Mouse (Mus musculus) limb, embryonic 14.5 days (tissue): ENCODE results near the gene Capn2. TPM values are rescaled to one million over a fixed set of nuclear protein-coding genes. Genes with fewer than 3 reads are reported as not detected.
A peak's percentile ranks its signal among the peaks of the same experiment; 100 is the strongest.

Source experiments
- ATAC-seq: fragments of 200-750 bp; cut with Nextera tagmentation; 2 replicates; pipeline ENCODE4 v1.8.0; 2017; ENCODE audit warnings: low read depth, moderate number of reproducible peaks, moderate TSS enrichment; ENCODE audit not compliant: low FRiP score
- DNase-seq: peaks from one replicate; pipeline ENCODE4 v3.0.0-alpha.2; 2015; ENCODE audit warnings: low spot score
- H3K27ac ChIP-seq: fragments of 300-500 bp; sonication (generic); replicated peaks from 2 replicates; pipeline ENCODE4 v1.5.1; 2014; ENCODE audit warnings: low read depth, mild to moderate bottlenecking, low read length, moderate library complexity, mixed read lengths
- H3K27me3 ChIP-seq: fragments of 300-500 bp; sonication (generic); 2 replicates; pipeline ENCODE4 v1.6.1; 2014; ENCODE audit warnings: low read length, mixed read lengths; ENCODE audit not compliant: control insufficient read depth, insufficient read depth
- H3K36me3 ChIP-seq: fragments of 300-500 bp; sonication (generic); 2 replicates; pipeline ENCODE4 v1.6.1; 2014; ENCODE audit warnings: mild to moderate bottlenecking, low read length, moderate library complexity, mixed read lengths; ENCODE audit not compliant: control insufficient read depth, insufficient read depth
- H3K4me1 ChIP-seq: fragments of 300-500 bp; sonication (generic); 2 replicates; pipeline ENCODE4 v1.6.1; 2014; ENCODE audit warnings: antibody characterized with exemption, low read length, mixed read lengths; ENCODE audit not compliant: control insufficient read depth, insufficient read depth
- H3K4me2 ChIP-seq: fragments of 300-500 bp; sonication (generic); replicated peaks from 2 replicates; pipeline ENCODE4 v1.6.1; 2014; ENCODE audit warnings: low read depth, mild to moderate bottlenecking, low read length, moderate library complexity; ENCODE audit not compliant: severe bottlenecking
- H3K4me3 ChIP-seq: fragments of 300-500 bp; sonication (generic); replicated peaks from 2 replicates; pipeline ENCODE4 v1.5.1; 2014; ENCODE audit warnings: low read length
- H3K9ac ChIP-seq: fragments of 300-500 bp; sonication (generic); 2 replicates; pipeline ENCODE4 v1.6.1; 2014; ENCODE audit warnings: mild to moderate bottlenecking, low read depth, low read length, moderate library complexity; ENCODE audit not compliant: severe bottlenecking
- H3K9me3 ChIP-seq: fragments of 300-500 bp; sonication (generic); 2 replicates; pipeline ENCODE4 v1.6.1; 2016; ENCODE audit warnings: low read length; ENCODE audit not compliant: control insufficient read depth
- POLR2A ChIP-seq: fragments of 200-500 bp; IDR thresholded peaks from 2 replicates; pipeline ENCODE4 v1.8.0; 2012; ENCODE audit warnings: inconsistent platforms, mild to moderate bottlenecking, moderate library complexity, borderline replicate concordance; ENCODE audit not compliant: insufficient read depth, insufficient read length; ENCODE audit errors: extremely low read depth
- WGBS: fragments of 180-500 bp; shearing (Covaris S2); extraction: QIAGEN DNeasy Blood & Tissue Kit; methylation state at CpG from one replicate; pipeline ENCODE4 v1.1.7; 2014; 5-methylcytosine and 5-hydroxymethylcytosine counted together
- polyA plus RNA-seq, 2 experiments: library from polyadenylated mRNA; depleted of rRNA in 1 of 2; stranded (reverse) in 1 of 2; unstranded in 1 of 2; fragments of >200 nt; fragmentation: Nextera tagmentation in 1 of 2; extraction: Ambion mirVana in 1 of 2; gene quantifications; 2 replicates each; pipeline versions ENCODE4 v1.2.1 to v1.2.3; 2012 to 2014

The Capn2 gene
- polyA plus RNA-seq, 2 experiments, result 90.5 to 119 TPM

GRCm38 (mm10) chr1:182432059-182432458 lies 85.3 kb downstream of the Capn2 start:
- no peak for DNase-seq
- peaks cover 63% of the 10 kb centered on the region for H3K36me3 ChIP-seq
- TF ChIP-seq POLR2A, result no peak
- no peaks in the 10 kb centered on the region for H3K9me3 ChIP-seq
- no peak overlapping the region for H3K4me3 ChIP-seq
- 91% methylated on average over 3 of the region's 3 CpGs for WGBS
- no peak overlapping the region for H3K27ac ChIP-seq
- no peaks in the 10 kb centered on the region for H3K4me1 ChIP-seq
- H3K27me3 ChIP-seq, result no peaks in the 10 kb centered on the region
- no peak overlapping the region for H3K4me2 ChIP-seq
- no peak for ATAC-seq
- no peak overlapping the region for H3K9ac ChIP-seq

- Histone ChIP-seq H3K4me1 (peaks cover 4% of the 10 kb centered on the region; the same call in 1 of the 2 replicates), H3K9ac (no peak overlapping the region), H3K27me3 (no peaks in the 10 kb centered on the region), H3K4me3 (no peak overlapping the region), H3K9me3 (no peaks in the 10 kb centered on the region), H3K4me2 (no peak overlapping the region), H3K36me3 (peaks cover 54% of the 10 kb centered on the region), H3K27ac (no peak overlapping the region)
- TF ChIP-seq POLR2A, result no peak
- no peak for DNase-seq
- ATAC-seq, result no peak
- 96% methylated on average over 2 of the region's 2 CpGs for WGBS
Observed at GRCm38 (mm10) chr1:182430676-182431075, 86.7 kb downstream of the Capn2 start.

- ATAC-seq (no peak), DNase-seq (no peak)
- peaks cover 46% of the 10 kb centered on the region for H3K36me3 ChIP-seq
- no peaks in the 10 kb centered on the region for H3K9me3 ChIP-seq
- H3K27me3 ChIP-seq, result no peaks in the 10 kb centered on the region
- peaks cover 5% of the 10 kb centered on the region; the same call in 1 of the 2 replicates for H3K4me1 ChIP-seq
- TF ChIP-seq POLR2A, result no peak
- no peak overlapping the region for H3K27ac ChIP-seq
- H3K4me3 ChIP-seq, result no peak overlapping the region
- 87% methylated on average over 3 of the region's 3 CpGs for WGBS
- no peak overlapping the region for H3K4me2 ChIP-seq
- H3K9ac ChIP-seq, result no peak overlapping the region
Observed at GRCm38 (mm10) chr1:182429826-182430225, 87.6 kb downstream of the Capn2 start.

DNA sequence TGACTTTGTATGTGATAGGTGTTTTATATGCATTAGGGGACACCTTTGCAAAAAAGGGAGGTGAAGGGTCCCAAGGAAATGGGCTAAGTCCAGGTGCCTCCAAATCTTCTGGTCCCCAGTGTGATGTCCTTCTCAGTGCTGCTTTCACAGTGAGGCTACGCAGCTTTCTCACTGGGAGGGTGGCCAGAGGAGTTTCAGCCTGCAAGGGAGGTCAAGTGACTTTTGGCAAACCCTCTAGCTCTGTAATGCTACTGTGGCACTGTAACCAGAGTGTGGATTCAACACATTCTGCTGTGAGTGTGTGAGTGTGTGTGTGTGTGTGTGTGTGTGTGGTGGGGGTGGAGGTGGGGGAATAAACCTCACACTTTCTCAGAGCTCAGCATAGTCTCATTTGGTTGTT lies 90.0 kb downstream of the Capn2 start:
- Histone ChIP-seq H3K4me3 (no peak overlapping the region), H3K4me1 (peaks cover 7% of the 10 kb centered on the region; the same call in 1 of the 2 replicates), H3K27me3 (no peaks in the 10 kb centered on the region), H3K9me3 (no peaks in the 10 kb centered on the region), H3K27ac (no peak overlapping the region), H3K9ac (no peak overlapping the region), H3K36me3 (peaks cover 32% of the 10 kb centered on the region), H3K4me2 (no peak overlapping the region)
- ATAC-seq (no peak), DNase-seq (peak; percentile 5)
- WGBS, result 82% methylated on average over 1 of the region's 1 CpGs
- TF ChIP-seq POLR2A, result no peak

DNA sequence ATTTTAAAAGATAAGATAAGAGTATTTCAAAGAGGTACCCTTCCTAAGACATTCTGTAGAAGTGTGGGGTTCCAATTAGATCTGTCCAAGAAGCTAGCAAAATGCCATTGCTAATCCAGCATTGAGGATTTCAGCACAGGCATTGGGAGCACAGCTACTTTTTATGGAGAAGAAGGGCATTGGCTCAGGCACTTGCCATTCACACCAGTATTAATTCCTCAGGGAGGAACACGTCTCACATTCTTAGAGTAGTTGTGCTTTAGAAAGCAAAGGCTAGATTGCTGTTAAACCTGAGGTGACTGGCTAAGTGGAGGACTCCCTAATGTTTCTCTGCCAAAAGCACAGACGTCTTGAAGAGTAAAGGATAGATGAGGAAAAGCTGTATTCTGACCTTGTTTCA lies 91.0 kb downstream of the Capn2 start:
- Histone ChIP-seq H3K4me1 (peaks cover 7% of the 10 kb centered on the region; the same call in 1 of the 2 replicates), H3K4me3 (no peak overlapping the region), H3K4me2 (no peak overlapping the region), H3K27ac (no peak overlapping the region), H3K36me3 (peaks cover 22% of the 10 kb centered on the region), H3K9me3 (no peaks in the 10 kb centered on the region), H3K27me3 (no peaks in the 10 kb centered on the region), H3K9ac (no peak overlapping the region)
- 42% methylated on average over 2 of the region's 2 CpGs for WGBS
- DNase-seq (no peak), ATAC-seq (no peak)
- no peak for TF ChIP-seq POLR2A

DNA sequence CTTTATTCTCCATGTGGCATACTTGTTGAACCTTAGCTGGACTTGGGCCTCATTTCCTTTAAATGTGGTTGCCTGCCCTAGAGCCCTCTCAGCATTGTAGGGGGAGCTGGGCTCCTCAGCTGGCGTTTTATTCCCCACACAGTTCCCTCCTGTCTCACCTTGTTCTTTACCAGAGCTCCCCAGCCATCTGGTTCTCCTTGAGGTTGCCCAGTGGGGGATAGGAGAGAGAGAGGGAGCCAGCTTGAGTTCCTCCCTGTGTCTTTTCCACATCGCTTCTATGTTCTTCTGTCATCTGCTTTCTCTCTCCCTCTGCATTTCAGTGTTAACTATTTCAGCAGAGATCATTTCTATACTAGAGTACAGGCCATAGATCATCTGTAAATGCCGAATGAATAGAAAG lies 92.2 kb downstream of the Capn2 start:
- ATAC-seq, result no peak
- H3K4me1 ChIP-seq, result peaks cover 10% of the 10 kb centered on the region; the same call in 1 of the 2 replicates
- no peak overlapping the region for H3K4me3 ChIP-seq
- WGBS, result 52% methylated on average over 3 of the region's 3 CpGs
- no peaks in the 10 kb centered on the region for H3K27me3 ChIP-seq
- H3K27ac ChIP-seq, result no peak overlapping the region
- no peak overlapping the region for H3K9ac ChIP-seq
- H3K36me3 ChIP-seq, result peaks cover 11% of the 10 kb centered on the region
- no peaks in the 10 kb centered on the region for H3K9me3 ChIP-seq
- no peak for TF ChIP-seq POLR2A
- DNase-seq, result no peak
- no peak overlapping the region for H3K4me2 ChIP-seq
